Mouse (Mus musculus) cerebellum, adult 11 months (tissue): ENCODE results near the gene Rilpl1.

Experiments
- DNase-seq: peaks from one replicate; pipeline ENCODE4 v3.0.0; 2022

Gene Rilpl1

DNA sequence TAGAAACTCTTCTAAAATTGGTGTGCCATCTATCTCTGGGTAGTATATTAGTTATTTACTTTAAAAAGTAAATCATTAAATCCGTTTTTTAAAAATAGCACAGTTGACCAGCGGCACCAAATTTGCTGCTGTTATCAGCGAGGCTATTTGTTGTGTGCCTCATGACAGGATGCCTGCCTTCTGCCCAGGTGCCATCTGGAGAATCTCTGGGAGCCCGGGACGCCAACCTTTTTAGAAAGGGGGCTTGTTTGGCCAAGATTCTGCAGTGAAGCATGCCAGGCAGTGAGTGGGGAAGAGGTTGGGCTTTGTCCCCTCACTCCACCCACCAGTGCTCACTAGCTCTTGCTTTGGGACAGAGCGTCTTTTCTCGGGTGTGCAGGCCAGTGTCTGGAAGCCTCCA lies 81.1 kb downstream of the Rilpl1 start:
- no peak for DNase-seq

DNA sequence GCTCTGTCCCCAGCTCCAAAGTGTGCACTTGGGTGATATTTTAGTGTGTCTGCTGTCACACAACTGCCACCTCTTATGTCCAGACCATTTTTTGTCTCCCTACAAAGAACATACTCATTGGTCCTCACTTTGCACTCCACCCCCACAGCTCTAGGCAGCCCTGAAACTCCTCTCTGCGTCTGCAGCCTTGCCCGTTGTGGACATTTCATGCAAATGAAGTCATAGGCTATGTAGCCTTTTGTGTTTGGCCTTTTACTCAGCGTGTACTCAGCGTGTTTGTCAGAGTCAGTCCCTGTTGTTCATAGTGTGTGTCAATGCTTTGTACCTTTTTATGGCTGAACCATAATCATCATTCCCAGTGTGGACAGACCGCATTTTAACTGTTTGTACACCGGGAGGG lies 81.7 kb downstream of the Rilpl1 start:
- no peak for DNase-seq

DNA sequence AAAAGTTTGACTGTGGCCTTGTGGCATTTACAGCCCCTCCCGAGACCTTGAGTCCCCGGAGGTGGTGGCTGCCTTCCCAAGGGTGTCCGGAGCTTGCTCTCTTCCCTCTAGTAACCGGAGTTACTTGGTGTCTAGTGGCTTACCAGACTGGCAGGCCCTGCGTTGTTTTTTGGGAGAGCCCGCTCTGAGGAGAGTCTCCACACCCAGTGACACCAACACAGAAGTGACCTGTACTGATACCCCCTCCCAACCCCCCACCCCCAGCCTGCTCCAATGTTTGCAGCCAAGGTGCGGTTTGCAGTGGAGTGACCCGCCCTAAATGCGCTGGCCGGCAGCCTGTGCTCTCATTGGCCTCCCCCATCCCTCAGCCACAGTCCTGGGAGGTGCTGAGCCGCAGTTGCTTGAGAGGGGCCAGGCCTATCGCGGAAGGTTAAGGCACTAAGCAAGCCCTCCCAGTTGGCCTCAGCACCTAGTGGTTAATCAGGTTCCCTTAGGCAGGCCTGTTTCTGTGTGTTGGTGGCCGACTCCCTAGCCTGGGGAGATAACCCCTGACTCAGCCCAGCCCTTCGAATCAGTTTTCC lies 84.8 kb downstream of the Rilpl1 start:
- DNase-seq = no peak

DNA sequence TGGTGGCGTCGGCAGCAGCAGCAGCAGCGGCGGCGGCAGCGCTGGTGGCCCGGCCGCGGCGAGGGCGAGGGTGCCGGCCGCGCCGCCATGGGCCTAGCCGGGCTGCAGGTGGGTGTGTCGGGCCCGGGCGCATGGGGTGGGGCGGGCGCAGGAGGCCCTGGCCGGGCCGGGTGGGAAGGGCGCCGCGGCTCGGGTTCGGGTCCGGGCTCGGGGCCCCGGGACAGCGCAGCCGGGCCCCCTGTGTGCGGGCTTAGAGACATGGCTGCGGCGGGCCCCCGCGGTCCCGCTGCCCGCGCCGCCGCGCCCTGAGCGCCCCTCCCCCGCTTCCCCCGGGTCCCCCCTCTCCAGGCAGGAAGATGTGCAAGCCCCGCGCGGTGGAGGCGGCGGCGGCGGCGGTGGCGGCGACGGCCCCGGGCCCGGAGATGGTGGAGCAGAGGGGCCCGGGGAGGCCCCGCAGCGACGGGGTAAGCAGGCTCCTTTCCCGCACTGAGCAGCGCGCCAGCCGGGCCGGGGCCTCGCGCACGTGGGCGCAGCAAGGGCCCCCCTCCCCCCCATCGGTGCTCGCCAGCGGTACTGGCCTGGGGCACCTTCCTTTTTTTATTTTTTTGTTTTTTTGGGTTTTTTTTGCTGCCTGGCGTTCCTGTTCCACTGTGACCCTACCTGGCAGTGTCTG lies 85.4 kb downstream of the Rilpl1 start:
- DNase-seq = peak; percentile 39

DNA sequence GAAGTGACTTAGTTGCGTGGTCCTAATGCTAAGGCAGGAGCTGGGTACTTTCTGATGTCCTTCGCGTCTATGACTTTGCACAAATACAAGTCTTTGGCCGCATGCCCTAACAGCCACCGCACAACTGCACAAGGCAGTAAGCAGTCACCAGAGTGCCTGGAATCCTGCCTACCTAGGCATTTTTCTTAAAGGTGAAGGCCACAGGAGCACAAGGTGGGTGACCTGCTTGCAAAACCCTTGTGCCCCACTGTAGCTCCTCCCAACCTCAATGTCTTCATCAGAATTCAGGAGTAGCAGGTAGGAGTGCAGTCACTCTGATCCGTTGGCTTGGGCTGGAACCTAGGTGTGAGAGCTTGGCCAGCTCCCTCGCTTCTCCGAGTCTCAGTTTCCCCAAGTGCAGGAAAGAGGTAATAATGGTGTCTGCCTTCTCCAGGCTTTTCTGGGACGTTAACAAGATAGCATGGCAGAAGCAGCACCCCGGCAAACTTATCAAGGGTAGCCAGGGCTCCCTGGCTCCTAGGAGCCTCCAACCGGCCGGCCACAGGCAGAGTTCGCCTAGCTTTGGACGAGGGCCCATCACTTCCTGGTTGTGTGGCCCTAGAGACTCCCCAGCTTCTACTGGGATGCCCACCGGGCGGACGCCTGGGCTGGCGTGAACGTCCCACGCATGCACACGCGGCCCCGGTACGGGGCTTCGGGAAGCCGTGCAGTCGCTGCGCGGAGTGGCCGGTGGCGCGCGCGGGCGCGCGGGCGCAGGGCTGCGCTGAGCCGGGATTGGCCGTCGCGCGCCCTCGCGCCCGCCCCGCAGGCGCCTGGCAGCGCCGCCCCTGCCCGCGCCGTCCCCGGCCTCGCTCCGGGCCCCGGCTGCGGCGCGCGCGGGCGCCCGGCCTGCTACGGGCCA lies 86.3 kb downstream of the Rilpl1 start:
- DNase-seq = peak; percentile 71

DNA sequence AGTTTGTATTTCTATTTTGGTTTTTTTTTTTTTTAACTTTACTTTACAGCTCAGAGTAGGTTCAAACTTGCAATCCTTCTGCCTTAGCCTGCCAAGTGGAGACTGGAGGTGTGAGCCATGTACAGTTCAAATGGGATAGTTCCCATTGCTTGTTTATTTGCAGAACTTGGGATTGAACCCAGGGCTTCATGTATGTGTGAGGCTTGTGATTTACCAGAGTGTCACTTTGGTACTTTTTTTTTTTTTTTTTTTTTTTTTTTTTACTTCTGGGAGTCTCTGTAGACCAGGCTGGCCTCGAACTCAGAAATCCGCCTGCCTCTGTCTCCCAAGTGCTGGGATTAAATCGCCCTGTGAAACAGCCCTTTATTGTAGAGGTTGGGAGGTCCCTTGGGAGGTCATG lies 87.0 kb downstream of the Rilpl1 start:
- DNase-seq = no peak
